Mouse (Mus musculus): ENCODE data around the gene Cir1. TPM values are rescaled to one million over a fixed set of nuclear protein-coding genes. Genes with fewer than 3 reads are reported as not detected.

Cir1 gene
- total and polyA plus RNA-seq, 3 experiments = 3.8 to 14.3 (median 5.2) TPM

- peaks cover 0 to 17% of the 10 kb centered on the region in 2 experiments for H3K36me3 ChIP-seq (replicated peaks in 1 of 2; ENCODE audit: control insufficient read depth in 1 of 2, insufficient read depth in 1 of 2, low read length in 1 of 2)
- no peaks in the 10 kb centered on the region for H3K9me3 ChIP-seq (replicated peaks; ENCODE audit: low read length)
- no peak overlapping the region for H3K27ac ChIP-seq (ENCODE audit: insufficient read depth, low read depth)
- H3K4me1 ChIP-seq (ENCODE audit: control insufficient read depth in 1 of 2, insufficient read depth in 2 of 2) = no peaks in the 10 kb centered on the region
- H3K9ac ChIP-seq (ENCODE audit: insufficient read depth, low read depth) = no peak overlapping the region
- DNase-seq (ENCODE audit: extremely low read depth) = no peak
- H3K4me3 ChIP-seq (replicated peaks in 1 of 3; ENCODE audit: low read depth in 2 of 3, low read length in 2 of 3, poor library complexity in 1 of 3) = no peak overlapping the region
- no peaks in the 10 kb centered on the region for H3K79me2 ChIP-seq (replicated peaks; ENCODE audit: control insufficient read depth, extremely low read depth, insufficient read depth, poor library complexity, severe bottlenecking)
- H3K27me3 ChIP-seq (replicated peaks) = no peaks in the 10 kb centered on the region
- in situ Hi-C loops (cut with MboI; ENCODE audit: low pct_ligation_motif_present, low pct_unique_long_range_greater_than_20kb, low sequenced_read_pairs) (no loop called here), dilution Hi-C loops (cut with MboI; ENCODE audit: extremely low pct_ligation_motif_present, extremely low pct_unique_long_range_greater_than_20kb, low sequenced_read_pairs) (no loop called here)
- no peak for TF ChIP-seq PAX5 (IDR thresholded peaks at IDR 0.05; ENCODE audit: low read length)
- TF ChIP-seq MAFK (IDR thresholded peaks at IDR 0.05; ENCODE audit: insufficient replicate concordance, low read length) = no peak
- no peak for TF ChIP-seq EP300 (IDR thresholded peaks at IDR 0.05; ENCODE audit: low read length)
- TF ChIP-seq ZNF384 (IDR thresholded peaks at IDR 0.05; ENCODE audit: low read depth, low read length) = no peak
- TF ChIP-seq MEF2A (IDR thresholded peaks at IDR 0.05; ENCODE audit: borderline replicate concordance, low read depth, low read length) = no peak
- TF ChIP-seq CTCF (conservative IDR thresholded peaks at IDR 0.05 in 1 of 2, IDR thresholded peaks at IDR 0.05 in 1 of 2; ENCODE audit: low read depth in 2 of 2, low read length in 2 of 2) = no peak
- no peak for TF ChIP-seq POLR2AphosphoS2 (IDR thresholded peaks at IDR 0.05; ENCODE audit: low read depth, low read length)
- no peak for TF ChIP-seq CHD1 (IDR thresholded peaks at IDR 0.05; ENCODE audit: low read depth, low read length)
- TF ChIP-seq ZMIZ1 (IDR thresholded peaks at IDR 0.05; ENCODE audit: low read depth, low read length) = no peak
- no peak for TF ChIP-seq POLR2A (IDR thresholded peaks at IDR 0.05; ENCODE audit: low read depth, low read length)
- TF ChIP-seq ZC3H11A (IDR thresholded peaks at IDR 0.05; ENCODE audit: low read depth, low read length) = no peak
- TF ChIP-seq NRF1 (IDR thresholded peaks at IDR 0.05; ENCODE audit: low read depth, low read length) = no peak
- TF ChIP-seq MAX (IDR thresholded peaks at IDR 0.05; ENCODE audit: low read length) = no peak
- TF ChIP-seq CHD2 (IDR thresholded peaks at IDR 0.05; ENCODE audit: low read length) = no peak
- no peak for TF ChIP-seq JUN (IDR thresholded peaks at IDR 0.05; ENCODE audit: insufficient read depth, low read depth, low read length)
- no peak for TF ChIP-seq E2F4 (IDR thresholded peaks at IDR 0.05; ENCODE audit: insufficient replicate concordance, low read depth, low read length)
- no peak for TF ChIP-seq NELFE (IDR thresholded peaks at IDR 0.05; ENCODE audit: low read depth, low read length)
- no peak for TF ChIP-seq USF2 (conservative IDR thresholded peaks at IDR 0.05; ENCODE audit: low read depth, low read length)
- TF ChIP-seq GABPA (IDR thresholded peaks at IDR 0.05; ENCODE audit: insufficient replicate concordance, low read depth, low read length) = no peak
- H3K4me2 ChIP-seq (ENCODE audit: insufficient read depth, low read depth, poor library complexity, severe bottlenecking) = no peak overlapping the region
These were observed 44.5 kb upstream of the Cir1 start for GRCm38 (mm10) chr2:73357004-73357403.

GRCm38 (mm10) chr2:73351927-73352374 lies 39.5 kb upstream of the Cir1 start:
- peaks cover 0 to 13% of the 10 kb centered on the region in 2 experiments for H3K36me3 ChIP-seq (replicated peaks in 1 of 2; ENCODE audit: control insufficient read depth in 1 of 2, insufficient read depth in 1 of 2, low read length in 1 of 2)

More at GRCm38 (mm10) chr2:73351927-73352374, 39.5 kb upstream of the Cir1 start:
- dilution Hi-C loops (cut with MboI; ENCODE audit: extremely low pct_ligation_motif_present, extremely low pct_unique_long_range_greater_than_20kb, low sequenced_read_pairs) = no loop called here
- in situ Hi-C loops (cut with MboI; ENCODE audit: low pct_ligation_motif_present, low pct_unique_long_range_greater_than_20kb, low sequenced_read_pairs) = no loop called here
- H3K4me1 ChIP-seq (ENCODE audit: control insufficient read depth in 1 of 2, insufficient read depth in 2 of 2) = peaks cover 0 to 5% of the 10 kb centered on the region in 2 experiments; a peak in 1 of 4 replicates
- H3K27me3 ChIP-seq (replicated peaks) = no peaks in the 10 kb centered on the region
- H3K4me3 ChIP-seq (replicated peaks in 1 of 3; ENCODE audit: low read depth in 2 of 3, low read length in 2 of 3, poor library complexity in 1 of 3) = no peak overlapping the region
- H3K27ac ChIP-seq (ENCODE audit: insufficient read depth, low read depth) = no peak overlapping the region
- DNase-seq (ENCODE audit: extremely low read depth) = no peak
- no peak overlapping the region for H3K4me2 ChIP-seq (ENCODE audit: insufficient read depth, low read depth, poor library complexity, severe bottlenecking)
- TF ChIP-seq ZMIZ1 (IDR thresholded peaks at IDR 0.05; ENCODE audit: low read depth, low read length) (no peak), RCOR1 (conservative IDR thresholded peaks at IDR 0.05; ENCODE audit: low read depth, low read length) (no peak), JUN (IDR thresholded peaks at IDR 0.05; ENCODE audit: insufficient read depth, low read depth, low read length) (no peak), ELF1 (IDR thresholded peaks at IDR 0.05; ENCODE audit: low read depth, low read length) (no peak), PAX5 (IDR thresholded peaks at IDR 0.05; ENCODE audit: low read length) (no peak), MAFK (IDR thresholded peaks at IDR 0.05; ENCODE audit: insufficient replicate concordance, low read length) (no peak), NRF1 (IDR thresholded peaks at IDR 0.05; ENCODE audit: low read depth, low read length) (no peak), CHD2 (IDR thresholded peaks at IDR 0.05; ENCODE audit: low read length) (no peak), MAX (IDR thresholded peaks at IDR 0.05; ENCODE audit: low read length) (no peak), CTCF (conservative IDR thresholded peaks at IDR 0.05 in 1 of 2, IDR thresholded peaks at IDR 0.05 in 1 of 2; ENCODE audit: low read depth in 2 of 2, low read length in 2 of 2) (no peak), ZNF384 (IDR thresholded peaks at IDR 0.05; ENCODE audit: low read depth, low read length) (no peak)
- H3K79me2 ChIP-seq (replicated peaks; ENCODE audit: control insufficient read depth, extremely low read depth, insufficient read depth, poor library complexity, severe bottlenecking) = no peaks in the 10 kb centered on the region
- no peak overlapping the region for H3K9ac ChIP-seq (ENCODE audit: insufficient read depth, low read depth)
- no peaks in the 10 kb centered on the region for H3K9me3 ChIP-seq (replicated peaks; ENCODE audit: low read length)

Data from CH12.LX (cell line).